Mouse (Mus musculus) CH12F3 (cell line): ENCODE data around the gene Gabarap.
"Not testable (repeated sequence)": the region's sequence is repeated elsewhere in the genome, so short reads cannot be mapped to it uniquely, and the experiment has no call there.

Experiments used
- in situ Hi-C: fragments of 300-500 bp; cut with MboI; formaldehyde crosslinking; loops from 2 replicates; pipeline ENCODE4 v1.14.3; 2020; ENCODE audit warnings: low sequenced_read_pairs

The Gabarap gene

DNA sequence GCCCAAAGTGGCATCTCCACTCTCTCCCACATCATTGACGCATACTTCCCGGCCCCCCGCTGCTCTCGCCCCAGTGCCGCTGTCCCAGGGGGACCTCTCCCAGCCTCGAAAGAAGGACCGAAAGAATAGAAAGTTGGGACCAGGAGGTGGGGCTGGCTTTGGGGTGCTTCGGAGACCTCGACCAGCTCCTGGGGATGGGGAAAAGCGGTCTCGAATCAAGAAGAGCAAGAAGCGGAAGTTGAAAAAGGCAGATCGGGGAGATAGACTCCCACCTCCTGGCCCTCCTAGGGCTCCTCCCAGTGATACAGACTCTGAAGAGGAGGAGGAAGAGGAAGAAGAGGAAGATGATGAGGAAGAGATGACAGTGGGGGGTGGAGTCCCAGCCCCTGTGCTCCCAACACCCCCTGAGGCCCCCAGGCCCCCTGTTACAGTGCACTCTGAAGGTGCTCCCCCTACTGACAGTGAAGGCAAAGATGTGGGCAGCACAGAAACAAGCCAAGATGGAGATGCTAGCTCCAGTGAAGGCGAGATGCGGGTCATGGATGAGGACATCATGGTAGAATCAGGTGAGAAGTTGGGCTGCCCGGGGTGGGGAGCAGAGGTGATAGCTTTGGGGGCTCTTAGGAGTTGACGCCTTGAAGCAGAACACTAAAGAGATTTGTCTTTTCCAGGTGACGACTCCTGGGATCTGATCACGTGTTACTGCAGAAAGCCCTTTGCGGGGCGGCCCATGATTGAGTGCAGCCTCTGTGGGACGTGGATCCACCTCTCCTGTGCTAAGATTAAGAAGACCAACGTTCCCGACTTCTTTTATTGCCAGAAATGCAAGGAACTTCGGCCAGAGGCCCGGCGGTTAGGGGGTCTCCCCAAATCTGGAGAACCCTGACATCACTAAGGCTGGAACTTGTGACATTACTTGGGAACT, 7.9 kb downstream of the Gabarap start:
- in situ Hi-C loops: no loop called here

DNA sequence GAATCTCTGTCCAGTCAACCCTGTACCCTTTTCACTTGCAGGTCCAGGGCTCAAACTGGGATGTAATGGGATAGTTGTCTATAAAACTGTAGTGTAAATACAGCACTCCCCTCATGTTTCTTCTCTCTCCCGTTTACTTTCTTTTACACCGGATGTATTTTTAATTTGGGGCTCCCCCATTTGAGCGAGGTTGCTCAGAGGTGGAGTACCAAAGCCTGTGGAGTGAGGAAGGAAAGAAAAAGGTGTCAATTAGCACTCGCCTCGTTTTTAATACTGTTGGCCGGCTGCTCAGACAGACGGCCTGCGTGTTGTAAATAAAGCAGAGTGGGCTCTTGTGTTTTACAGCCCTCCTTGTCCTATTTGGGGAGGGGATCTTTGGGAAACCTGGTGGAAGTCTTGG, 8.7 kb downstream of the Gabarap start:
- in situ Hi-C loops: no loop called here

DNA sequence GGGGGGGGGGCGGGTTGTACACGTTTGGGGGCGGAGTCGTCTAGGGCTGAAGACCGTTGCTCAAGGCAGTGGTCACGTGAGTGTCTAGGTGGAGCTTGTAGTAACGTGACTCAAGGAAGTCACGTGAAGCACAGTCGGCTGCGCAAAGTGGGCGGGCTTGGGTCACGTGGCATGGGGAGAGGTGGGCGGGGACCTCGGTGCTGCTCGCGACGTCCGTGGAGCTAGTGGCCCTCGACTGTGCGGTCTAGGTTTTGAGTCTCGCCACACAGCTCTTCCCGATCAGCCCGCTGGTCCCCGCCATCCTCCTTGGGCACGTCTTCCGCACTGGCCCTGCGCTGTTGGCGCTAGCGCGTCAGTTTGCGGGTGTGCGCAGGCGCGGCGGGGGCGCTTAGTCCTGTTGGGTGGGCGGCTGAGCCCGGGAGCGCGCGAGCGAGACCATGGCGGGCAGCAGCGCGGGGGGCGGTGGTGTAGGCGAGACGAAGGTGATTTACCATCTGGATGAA, 9.5 kb downstream of the Gabarap start, which contains the start of gene Dvl2:
Gene Dvl2 (plus strand): TSS at position 200 of the 503 bp plus-strand sequence.
- in situ Hi-C loops: no loop called here

DNA sequence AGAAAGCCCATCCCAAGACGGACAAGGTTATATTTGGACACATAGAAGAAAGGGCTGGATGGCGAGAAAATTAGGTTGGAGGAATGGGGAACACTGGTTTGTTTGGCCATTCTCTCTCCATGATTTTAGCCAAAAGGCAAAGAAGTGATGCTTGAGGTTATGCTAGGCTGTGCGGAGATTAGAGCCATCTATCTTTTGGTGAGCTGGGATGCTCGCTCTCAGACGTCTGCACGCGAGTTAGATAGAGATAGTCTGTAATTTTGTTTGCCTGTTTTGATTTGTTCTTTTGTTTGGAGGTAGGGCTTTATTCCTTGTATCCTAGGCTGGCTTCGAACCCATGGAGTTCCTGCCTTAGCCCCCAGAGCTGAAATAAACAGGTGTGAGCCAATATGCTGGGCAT, 10.2 kb downstream of the Gabarap start:
- in situ Hi-C loops: no loop called here

DNA sequence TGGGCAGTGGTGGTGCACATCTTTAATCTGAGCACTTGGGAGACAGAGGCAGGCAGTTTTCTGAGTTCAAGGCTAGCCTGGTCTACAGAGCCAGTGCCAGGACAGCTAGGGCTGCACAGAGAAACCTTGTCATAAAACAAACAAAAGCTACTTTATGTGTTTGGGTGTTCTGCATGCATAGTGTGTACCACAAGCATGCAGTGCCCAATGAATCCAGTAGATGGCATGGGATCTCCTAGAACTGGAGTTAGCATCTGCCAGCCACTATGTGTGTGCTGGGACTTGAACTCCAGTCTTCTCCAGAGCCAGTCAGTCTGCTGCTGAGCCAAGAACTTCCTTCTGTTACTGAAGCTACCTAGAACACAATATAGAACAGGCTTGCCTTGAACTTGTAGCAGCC, 10.9 kb downstream of the Gabarap start:
- in situ Hi-C loops: no loop called here

DNA sequence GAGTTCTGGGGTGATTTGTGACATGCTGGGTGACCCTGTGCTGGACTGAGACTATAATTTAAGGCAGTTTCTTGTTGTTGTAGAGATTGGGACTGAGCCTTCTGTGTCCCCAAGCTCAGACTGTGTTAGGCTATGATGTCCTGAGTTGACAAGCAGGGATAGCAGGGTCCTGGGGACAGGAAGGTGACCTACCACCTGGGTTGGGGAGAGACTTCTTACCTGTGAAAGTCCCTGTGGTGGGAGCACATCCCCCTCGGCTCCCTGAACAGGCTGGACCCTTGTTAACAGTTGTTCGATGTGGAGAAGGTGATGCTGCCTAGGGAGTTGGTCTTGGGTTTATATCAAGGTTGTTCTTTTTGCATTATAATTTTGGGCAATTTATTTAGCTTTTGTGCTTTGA, 11.5 kb downstream of the Gabarap start:
- in situ Hi-C loops: no loop called here

DNA sequence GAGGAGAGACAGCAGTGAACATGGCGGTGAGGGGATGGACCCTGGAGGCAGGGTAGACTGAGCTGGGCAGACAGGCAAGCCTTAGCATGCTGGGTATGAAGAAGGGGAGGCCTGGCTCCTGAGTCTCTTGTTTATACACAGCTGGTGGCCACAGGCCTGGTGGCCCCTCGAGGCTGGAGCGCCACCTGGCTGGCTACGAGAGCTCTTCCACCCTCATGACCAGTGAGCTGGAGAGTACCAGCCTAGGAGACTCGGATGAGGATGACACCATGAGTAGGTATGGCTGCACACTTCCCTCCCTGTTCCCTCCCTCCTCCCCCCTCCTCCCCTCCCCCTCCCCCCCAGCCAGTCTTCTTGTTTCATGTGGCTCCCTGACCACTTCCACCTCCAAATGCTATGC, 14.6 kb downstream of the Gabarap start:
- in situ Hi-C loops: no loop called here

DNA sequence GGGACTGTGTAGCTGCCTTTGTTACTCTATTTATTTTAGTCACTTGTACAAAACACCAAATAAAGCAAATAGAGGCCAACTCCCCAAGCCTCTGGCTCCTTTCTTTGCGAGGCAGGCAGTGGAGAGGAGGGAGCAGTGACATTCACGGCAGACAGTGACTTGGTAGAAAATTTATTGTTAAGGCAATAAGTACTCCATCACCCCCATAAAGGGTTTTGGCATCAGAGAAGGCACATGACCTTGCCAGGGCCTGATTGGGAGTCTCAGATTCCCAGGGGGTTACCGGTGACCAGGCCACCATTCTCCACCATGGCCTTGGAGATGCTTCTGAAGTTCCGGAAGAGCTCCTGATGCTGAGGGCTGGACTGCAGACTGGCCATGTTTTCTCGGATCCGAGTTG, 19.1 kb downstream of the Gabarap start:
- in situ Hi-C loops: no loop called here

DNA sequence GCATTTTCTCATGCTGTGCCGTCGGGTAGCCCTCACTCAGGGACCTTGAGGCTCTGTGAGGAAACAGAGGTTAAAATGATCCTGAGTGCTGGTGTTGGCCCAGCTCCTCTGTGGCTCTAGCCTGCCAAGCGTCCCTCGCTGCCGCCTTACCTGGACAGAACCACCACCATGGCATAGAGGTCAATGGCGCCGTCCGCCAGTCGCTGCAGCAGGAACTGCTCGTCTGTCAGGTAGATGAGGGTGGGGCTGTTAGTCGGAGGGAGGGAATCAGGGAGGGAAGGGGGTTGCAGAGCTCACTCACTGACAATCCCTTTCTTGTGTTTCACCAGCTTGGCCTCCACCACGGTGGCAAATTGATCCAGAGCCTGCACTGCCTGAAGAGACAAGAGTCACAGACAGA, 19.6 kb downstream of the Gabarap start:
- in situ Hi-C loops: no loop called here

DNA sequence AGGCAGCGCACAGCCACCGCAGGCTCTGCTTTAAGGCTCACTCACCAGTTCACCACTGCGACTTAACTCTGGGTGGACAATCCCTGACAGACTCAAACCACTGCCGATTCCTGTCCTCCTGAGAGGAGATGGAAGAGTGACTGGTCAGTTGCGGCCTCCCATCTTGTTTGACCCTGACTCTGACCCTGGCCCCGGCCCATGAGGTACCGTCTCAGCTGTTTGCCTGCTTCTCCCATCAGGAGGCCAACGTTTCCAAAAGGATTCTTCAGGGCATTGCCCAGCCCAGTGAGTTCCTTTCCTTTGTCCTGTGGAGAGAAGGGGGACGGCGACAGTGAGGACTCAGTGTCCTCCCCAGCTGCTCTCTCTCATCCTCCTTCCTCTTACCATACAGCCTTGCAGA, 20.0 kb downstream of the Gabarap start:
- in situ Hi-C loops: no loop called here

DNA sequence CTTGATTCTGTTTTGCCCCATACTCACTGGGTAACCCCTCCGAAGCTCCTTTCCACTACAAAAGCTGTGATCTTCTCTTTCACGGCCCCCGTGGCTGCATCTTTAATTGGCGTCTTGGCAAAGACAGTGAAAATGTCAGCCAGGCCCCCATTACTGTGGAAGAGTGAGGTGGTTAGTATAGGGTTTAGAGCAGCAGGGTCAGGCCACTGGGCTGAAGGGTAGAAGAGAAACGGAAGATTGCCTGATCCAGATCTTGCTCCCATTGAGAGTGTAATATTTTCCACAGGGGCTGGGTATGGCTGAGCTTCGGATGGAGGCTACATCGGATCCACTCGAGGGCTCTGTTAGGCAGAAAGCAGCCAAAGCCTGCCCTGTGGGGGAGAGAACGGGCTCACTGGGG, 22.0 kb downstream of the Gabarap start:
- in situ Hi-C loops: no loop called here

DNA sequence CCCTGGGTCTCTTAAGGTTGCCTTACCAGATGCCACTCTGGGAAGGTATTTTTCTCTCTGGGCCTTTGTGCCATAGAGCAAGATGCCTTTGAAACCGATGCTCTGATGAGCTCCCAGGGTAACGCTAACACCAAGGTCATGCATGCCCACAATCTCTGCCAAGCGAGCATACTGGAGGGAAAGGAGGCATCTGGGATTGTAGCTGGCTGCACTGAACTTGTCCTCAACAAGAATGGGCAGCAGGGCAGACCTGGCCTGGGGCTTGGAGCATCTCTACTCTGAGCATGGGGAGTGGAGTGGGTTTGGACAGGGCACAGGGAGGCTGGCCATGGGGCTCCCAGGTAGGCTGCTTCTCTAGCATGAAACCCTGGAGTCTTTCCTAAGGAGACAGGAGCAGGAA, 22.5 kb downstream of the Gabarap start:
- in situ Hi-C loops: no loop called here

DNA sequence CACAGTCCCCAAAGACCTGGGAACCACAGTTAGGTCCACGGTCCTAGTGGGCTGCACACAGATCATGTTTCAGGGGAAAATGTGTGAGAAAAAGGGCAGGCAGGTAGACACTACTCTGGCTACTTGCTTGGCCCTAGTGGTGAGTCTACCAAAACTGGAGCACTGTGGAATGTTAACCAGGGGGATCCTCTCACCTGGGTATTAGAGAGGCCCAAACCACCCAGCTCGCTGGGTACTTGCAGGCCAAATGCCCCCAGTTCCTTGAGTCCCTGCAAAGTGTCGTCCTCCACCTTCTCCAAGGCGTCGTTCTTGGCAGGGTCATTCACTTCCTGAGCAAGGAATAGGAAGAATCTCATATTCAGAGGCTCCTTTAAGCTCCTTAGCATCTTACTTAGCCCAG, 23.1 kb downstream of the Gabarap start:
- in situ Hi-C loops: no loop called here

DNA sequence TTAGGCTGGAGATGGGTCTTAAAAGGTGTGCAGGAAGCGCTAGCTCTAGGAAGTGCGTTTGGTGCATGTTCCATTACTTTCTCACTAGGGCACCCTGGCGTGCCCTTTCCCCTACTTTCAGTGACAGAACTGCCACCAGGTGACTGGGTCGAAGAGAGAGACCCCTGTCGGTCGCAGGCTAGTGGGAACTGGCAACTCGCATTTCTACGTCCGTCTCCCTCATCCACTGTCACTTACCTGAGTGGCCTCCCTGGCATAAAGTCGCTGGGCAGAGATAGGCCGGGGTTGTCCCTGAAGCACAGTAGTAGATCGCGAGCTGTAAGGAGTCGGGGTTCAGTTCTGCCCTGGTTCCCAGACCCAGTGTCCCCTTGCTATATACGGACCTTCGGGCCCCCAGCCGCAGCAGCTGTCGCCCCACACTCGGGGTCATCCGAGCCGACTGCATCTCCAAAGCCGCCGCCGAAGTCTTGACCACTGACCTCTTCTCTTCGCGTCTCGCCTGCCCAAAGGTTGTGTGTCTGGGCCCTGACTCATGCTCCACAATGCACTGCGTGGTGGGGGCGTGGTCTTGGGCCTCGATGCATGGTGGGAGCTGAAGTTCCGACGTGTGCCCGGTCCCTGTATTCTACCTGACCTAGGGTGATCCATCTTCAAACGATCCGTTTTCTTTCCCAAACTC, 24.1 kb downstream of the Gabarap start, which contains the start of gene Acadvl:
Gene Acadvl (minus strand): TSS at position 532 of the 679 bp plus-strand sequence.
- in situ Hi-C loops: no loop called here

DNA sequence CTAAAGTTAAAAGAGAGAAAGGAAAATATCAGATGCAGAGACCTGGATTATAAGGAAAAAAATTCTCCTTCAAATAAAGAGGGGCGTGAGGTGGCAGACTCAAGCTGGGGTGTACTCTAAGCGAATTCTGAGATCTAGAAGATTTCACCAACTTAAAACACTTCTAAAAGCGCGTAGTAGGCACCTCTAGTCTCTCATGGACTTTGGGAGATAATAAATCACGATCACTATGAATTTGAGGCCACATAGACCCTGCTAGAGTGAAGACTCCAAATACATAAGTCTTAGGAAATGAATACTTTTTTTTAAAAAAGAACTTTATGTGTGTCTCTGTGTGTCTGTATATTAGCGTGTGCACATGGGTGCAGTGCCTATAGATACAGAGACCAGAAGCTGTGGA, 24.7 kb downstream of the Gabarap start:
- in situ Hi-C loops: no loop called here

DNA sequence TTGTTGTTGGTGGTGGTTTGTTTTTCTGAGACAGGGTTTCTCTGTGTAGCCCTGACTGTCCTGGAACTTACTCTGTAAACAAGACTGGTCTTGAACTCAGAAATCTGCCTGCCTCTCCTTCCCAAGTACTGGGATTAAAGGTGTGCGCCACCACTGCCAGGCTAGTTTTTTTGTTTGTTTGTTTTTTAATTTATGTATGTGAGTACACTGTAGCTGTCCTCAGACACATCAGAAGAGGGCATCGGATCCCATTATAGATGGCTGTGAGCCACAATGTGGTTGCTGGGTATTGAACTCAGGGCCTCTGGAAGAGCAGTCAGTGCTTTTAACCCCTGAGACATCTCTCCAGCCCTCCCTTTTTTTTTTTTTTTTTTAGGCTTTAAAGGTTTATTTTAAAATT, 25.2 kb downstream of the Gabarap start:
- in situ Hi-C loops: not testable (repeated sequence)

DNA sequence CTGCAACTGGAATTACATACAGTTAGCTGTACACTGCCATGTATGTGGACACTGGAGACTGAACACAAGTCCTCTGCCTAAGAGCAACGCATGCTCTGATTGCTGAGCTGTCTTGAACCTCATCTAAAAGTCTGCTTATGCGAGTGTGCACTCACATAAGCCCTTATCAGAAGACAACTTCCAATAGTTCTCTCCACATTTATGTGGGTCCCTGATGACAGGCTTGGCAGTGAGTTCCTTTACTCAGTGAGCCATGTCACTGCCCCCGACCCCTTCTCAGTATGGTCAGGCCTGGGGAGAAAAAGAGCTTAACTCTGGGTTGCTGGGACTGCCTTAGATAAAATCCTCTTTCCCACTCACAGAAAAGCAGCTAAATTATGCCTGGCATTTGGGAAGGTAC, 25.7 kb downstream of the Gabarap start, which contains the start of gene Dlg4:
Gene Dlg4 (plus strand): TSS at position 274 of the 400 bp plus-strand sequence.
- in situ Hi-C loops: no loop called here

DNA sequence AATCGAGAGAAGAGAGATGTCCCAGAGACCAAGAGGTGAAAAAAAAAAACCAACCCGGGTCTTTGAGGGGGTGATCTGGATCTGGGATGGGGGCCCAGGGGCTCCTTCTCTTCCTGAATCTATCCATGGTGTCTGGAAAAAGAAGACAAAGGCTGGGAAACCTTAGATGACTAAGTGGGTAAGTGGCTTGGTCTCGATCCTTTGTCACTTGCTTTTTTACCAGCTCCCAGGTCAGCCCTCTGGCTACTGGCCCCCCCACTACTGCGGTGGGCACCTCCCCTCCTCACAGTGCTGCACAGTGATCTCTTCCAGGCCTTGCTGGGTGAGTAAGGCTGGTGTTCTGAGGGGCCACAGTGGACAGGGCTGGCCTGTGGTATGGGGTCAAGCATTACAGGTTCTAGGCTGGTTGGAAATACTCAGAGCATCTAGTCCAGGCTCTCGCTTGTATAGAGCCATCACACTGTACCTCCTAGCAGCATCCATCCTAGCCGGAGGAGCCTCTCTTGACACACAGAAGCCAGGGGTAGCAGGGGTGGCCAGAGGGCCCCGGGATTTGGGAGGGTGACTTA, 26.3 kb downstream of the Gabarap start:
- in situ Hi-C loops: no loop called here

DNA sequence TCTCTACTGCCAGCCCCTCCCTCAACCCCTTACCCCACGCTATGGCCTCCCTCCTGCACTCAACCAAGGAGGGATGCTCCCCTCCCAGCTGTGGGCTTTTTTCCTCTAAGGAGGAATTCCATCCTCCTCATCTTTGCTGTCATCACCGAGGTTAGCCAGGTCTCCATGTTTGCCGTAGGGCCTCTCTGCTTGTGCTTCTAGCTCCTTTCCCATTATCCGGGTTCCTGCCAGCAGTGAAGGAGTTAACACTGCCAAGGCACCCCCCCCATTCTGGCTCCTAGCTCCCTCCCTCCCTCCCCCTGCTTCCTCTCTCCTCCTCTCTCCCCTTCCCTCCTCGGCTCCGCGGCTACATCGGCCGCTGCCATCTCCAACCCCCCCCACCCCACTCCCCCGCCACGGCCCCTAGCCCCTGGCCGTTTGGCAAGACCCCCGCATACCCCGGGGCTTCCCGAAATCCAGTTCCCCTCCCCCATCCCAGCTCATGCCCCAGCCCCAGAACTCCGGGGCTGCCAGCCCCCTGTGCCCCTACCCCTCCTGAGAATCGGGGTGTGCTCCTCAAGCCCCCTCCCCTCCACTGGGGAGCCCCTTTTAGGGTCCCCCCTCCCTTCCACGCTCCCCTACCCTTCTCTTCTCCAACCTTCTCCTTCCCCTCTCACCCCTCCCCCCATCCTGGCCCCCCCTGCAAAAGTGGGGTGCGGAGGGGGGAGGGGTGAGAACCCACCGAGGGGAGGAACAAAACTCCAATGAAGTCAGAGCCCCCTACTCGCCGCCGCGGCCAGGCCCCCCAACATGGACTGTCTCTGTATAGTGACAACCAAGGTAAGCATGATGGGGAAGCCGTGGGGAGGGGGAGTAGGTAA, 27.4 kb downstream of the Gabarap start:
- in situ Hi-C loops: no loop called here

DNA sequence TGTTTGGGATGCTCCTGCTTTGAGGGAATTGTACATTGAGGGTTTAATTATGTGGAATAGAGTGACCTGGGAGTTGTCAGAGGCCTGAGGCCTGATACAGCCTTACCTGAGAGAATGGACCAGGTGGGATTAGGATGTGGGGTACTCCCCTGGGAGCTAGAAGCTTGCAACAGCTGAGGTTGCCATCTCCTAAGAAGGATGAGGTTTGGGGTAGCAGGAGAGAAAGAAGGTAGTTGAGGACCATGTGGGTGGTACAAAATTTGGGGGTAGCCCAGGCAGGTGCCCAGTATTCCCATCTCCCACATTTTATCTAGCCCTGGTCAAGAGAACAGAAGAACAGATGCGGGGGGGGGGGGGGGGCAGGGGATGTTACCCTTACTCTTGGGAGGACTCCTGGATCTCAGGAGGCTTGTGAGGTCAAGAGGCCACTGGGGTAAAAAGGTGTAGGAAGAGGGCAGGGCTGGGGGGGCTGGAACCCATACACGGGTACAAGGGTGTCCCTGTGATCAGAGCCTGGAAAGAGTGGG, 28.6 kb downstream of the Gabarap start:
- in situ Hi-C loops: no loop called here
